Mouse (Mus musculus) ES-E14 (cell line): Measurements from ENCODE around the gene Slc10a1.

ENCODE experiments used
- HCFC1 ChIP-seq: IDR thresholded peaks from 2 replicates; pipeline ENCODE4 v1.6.1; 2012; ENCODE audit warnings: low read length, inconsistent platforms, borderline replicate concordance; ENCODE audit not compliant: insufficient read depth
- MAFK ChIP-seq: IDR thresholded peaks from 2 replicates; pipeline ENCODE4 v1.6.1; 2014; ENCODE audit warnings: mild to moderate bottlenecking, low read depth, low read length, inconsistent platforms; ENCODE audit not compliant: insufficient read depth
- ZC3H11A ChIP-seq: IDR thresholded peaks from 2 replicates; pipeline ENCODE4 v1.6.1; 2012; ENCODE audit warnings: low read depth, mild to moderate bottlenecking, inconsistent platforms, low read length, borderline replicate concordance
- ZNF384 ChIP-seq: IDR thresholded peaks from 2 replicates; pipeline ENCODE4 v1.6.1; 2012; ENCODE audit warnings: low read depth, low read length, inconsistent platforms

GRCm38 (mm10) chr12:80988286-80988685, 19.8 kb upstream of the Slc10a1 start:
- TF ChIP-seq MAFK (no peak), HCFC1 (no peak), ZC3H11A (no peak), ZNF384 (no peak)
